Mouse (Mus musculus) limb, embryonic 11.5 days (tissue): ENCODE results near the gene Dnajc13. TPM values are rescaled to one million over a fixed set of nuclear protein-coding genes. Genes with fewer than 3 reads are reported as not detected.

Experiments
- ATAC-seq: fragments of 200-750 bp; cut with Nextera tagmentation; 2 replicates; pipeline ENCODE4 v1.8.0; 2017; ENCODE audit warnings: low read depth; ENCODE audit not compliant: insufficient number of reproducible peaks, low FRiP score, low TSS enrichment
- DNase-seq: peaks from one replicate; pipeline ENCODE4 v3.0.0-alpha.2; 2015; ENCODE audit warnings: low spot score
- H3K27ac ChIP-seq: fragments of 300-500 bp; sonication (generic); replicated peaks from 2 replicates; pipeline ENCODE4 v1.5.1; 2014; ENCODE audit warnings: low read depth, mild to moderate bottlenecking, low read length
- H3K27me3 ChIP-seq: fragments of 300-500 bp; sonication (generic); 2 replicates; pipeline ENCODE4 v1.6.1; 2014; ENCODE audit warnings: mild to moderate bottlenecking, low read length, mixed read lengths; ENCODE audit not compliant: control insufficient read depth, insufficient read depth
- H3K36me3 ChIP-seq: fragments of 300-500 bp; sonication (generic); 2 replicates; pipeline ENCODE4 v1.6.1; 2014; ENCODE audit warnings: mild to moderate bottlenecking, low read length, moderate library complexity, mixed read lengths; ENCODE audit not compliant: control insufficient read depth, insufficient read depth
- H3K4me1 ChIP-seq: fragments of 300-500 bp; sonication (generic); 2 replicates; pipeline ENCODE4 v1.6.1; 2014; ENCODE audit warnings: low read length, mixed read lengths; ENCODE audit not compliant: control insufficient read depth, insufficient read depth
- H3K4me2 ChIP-seq: fragments of 300-500 bp; sonication (generic); 2 replicates; pipeline ENCODE4 v1.6.1; 2014; ENCODE audit warnings: low read depth, mild to moderate bottlenecking, moderate library complexity; ENCODE audit not compliant: severe bottlenecking
- H3K4me3 ChIP-seq: fragments of 300-500 bp; sonication (generic); 2 replicates; pipeline ENCODE4 v1.5.1; 2014; ENCODE audit warnings: low read depth, low read length
- H3K9ac ChIP-seq: fragments of 300-500 bp; sonication (generic); 2 replicates; pipeline ENCODE4 v1.6.1; 2014; ENCODE audit warnings: mild to moderate bottlenecking, low read length
- H3K9me3 ChIP-seq: fragments of 300-500 bp; sonication (generic); 2 replicates; pipeline ENCODE4 v1.6.1; 2016; ENCODE audit warnings: low read length; ENCODE audit not compliant: control insufficient read depth
- WGBS: fragments of 180-500 bp; shearing (Covaris S2); extraction: QIAGEN DNeasy Blood & Tissue Kit; methylation state at CpG from one replicate; pipeline ENCODE4 v1.1.7; 2014; 5-methylcytosine and 5-hydroxymethylcytosine counted together
- polyA plus RNA-seq: library from polyadenylated mRNA; unstranded; fragments of >200 nt; fragmentation: Nextera tagmentation; extraction: Ambion mirVana; gene quantifications from 2 replicates; pipeline ENCODE4 v1.2.1, GENCODE M21; 2014

Gene Dnajc13
- polyA plus RNA-seq, 1 experiment from 2014 or later, result 27.3 TPM

- Histone ChIP-seq H3K36me3 (no peaks in the 10 kb centered on the region), H3K4me1 (no peaks in the 10 kb centered on the region), H3K4me3 (no peak overlapping the region), H3K4me2 (no peak overlapping the region), H3K9me3 (no peaks in the 10 kb centered on the region), H3K27ac (no peak overlapping the region), H3K27me3 (no peaks in the 10 kb centered on the region), H3K9ac (no peak overlapping the region)
- no peak for ATAC-seq
- DNase-seq, result no peak
- WGBS, result 43% methylated on average over 8 of the region's 8 CpGs
Measured at GRCm38 (mm10) chr9:104282536-104282935, 19.8 kb upstream of the Dnajc13 start.

- no peaks in the 10 kb centered on the region for H3K36me3 ChIP-seq
- H3K4me1 ChIP-seq, result no peaks in the 10 kb centered on the region
- H3K4me3 ChIP-seq, result no peak overlapping the region
- 83% methylated on average over 5 of the region's 5 CpGs for WGBS
- H3K27ac ChIP-seq, result no peak overlapping the region
- no peak overlapping the region for H3K4me2 ChIP-seq
- no peak for DNase-seq
- no peaks in the 10 kb centered on the region for H3K27me3 ChIP-seq
- no peaks in the 10 kb centered on the region for H3K9me3 ChIP-seq
- H3K9ac ChIP-seq, result no peak overlapping the region
- no peak for ATAC-seq
Measured at GRCm38 (mm10) chr9:104281737-104282136, 19.0 kb upstream of the Dnajc13 start.

- 79% methylated on average over 8 of the region's 8 CpGs for WGBS
- H3K4me3 ChIP-seq, result no peak overlapping the region
- H3K27me3 ChIP-seq, result no peaks in the 10 kb centered on the region
- H3K27ac ChIP-seq, result no peak overlapping the region
- H3K4me1 ChIP-seq, result no peaks in the 10 kb centered on the region
- no peak for ATAC-seq
- no peaks in the 10 kb centered on the region for H3K9me3 ChIP-seq
- no peaks in the 10 kb centered on the region for H3K36me3 ChIP-seq
- no peak for DNase-seq
- no peak overlapping the region for H3K9ac ChIP-seq
- H3K4me2 ChIP-seq, result no peak overlapping the region
Measured at GRCm38 (mm10) chr9:104280725-104281495, 18.2 kb upstream of the Dnajc13 start.

- DNase-seq, result peak; percentile 42
- no peak overlapping the region for H3K4me2 ChIP-seq
- no peaks in the 10 kb centered on the region for H3K9me3 ChIP-seq
- no peaks in the 10 kb centered on the region for H3K27me3 ChIP-seq
- no peak overlapping the region for H3K4me3 ChIP-seq
- no peak overlapping the region for H3K27ac ChIP-seq
- 22% methylated on average over 18 of the region's 18 CpGs for WGBS
- H3K9ac ChIP-seq, result no peak overlapping the region
- H3K36me3 ChIP-seq, result no peaks in the 10 kb centered on the region
- no peaks in the 10 kb centered on the region for H3K4me1 ChIP-seq
- no peak; the same call in 1 of the 2 replicates for ATAC-seq
Measured at GRCm38 (mm10) chr9:104277528-104278162, 14.9 kb upstream of the Dnajc13 start.

- ATAC-seq (no peak), DNase-seq (no peak)
- Histone ChIP-seq H3K9ac (no peak overlapping the region), H3K4me1 (no peaks in the 10 kb centered on the region), H3K27ac (no peak overlapping the region), H3K9me3 (no peaks in the 10 kb centered on the region), H3K4me2 (no peak overlapping the region), H3K4me3 (no peak overlapping the region), H3K36me3 (no peaks in the 10 kb centered on the region), H3K27me3 (no peaks in the 10 kb centered on the region)
- 85% methylated on average over 17 of the region's 17 CpGs for WGBS
Measured at GRCm38 (mm10) chr9:104275084-104275785, 12.5 kb upstream of the Dnajc13 start.

- H3K9me3 ChIP-seq, result no peaks in the 10 kb centered on the region
- no peak overlapping the region for H3K9ac ChIP-seq
- no peak for DNase-seq
- 75% methylated on average over 4 of the region's 4 CpGs for WGBS
- H3K4me2 ChIP-seq, result no peak overlapping the region
- no peaks in the 10 kb centered on the region for H3K27me3 ChIP-seq
- no peaks in the 10 kb centered on the region for H3K4me1 ChIP-seq
- H3K36me3 ChIP-seq, result no peaks in the 10 kb centered on the region
- no peak overlapping the region for H3K27ac ChIP-seq
- H3K4me3 ChIP-seq, result no peak overlapping the region
- no peak for ATAC-seq
Measured at GRCm38 (mm10) chr9:104272057-104272456, 9.3 kb upstream of the Dnajc13 start.

- Histone ChIP-seq H3K4me2 (no peak overlapping the region), H3K36me3 (no peaks in the 10 kb centered on the region), H3K9me3 (no peaks in the 10 kb centered on the region), H3K4me3 (no peak overlapping the region), H3K27me3 (no peaks in the 10 kb centered on the region), H3K9ac (no peak overlapping the region), H3K4me1 (no peaks in the 10 kb centered on the region), H3K27ac (no peak overlapping the region)
- 41% methylated on average over 4 of the region's 4 CpGs for WGBS
- ATAC-seq (no peak), DNase-seq (no peak)
Measured at GRCm38 (mm10) chr9:104271642-104272041, 8.9 kb upstream of the Dnajc13 start.

GRCm38 (mm10) chr9:104269944-104270343, 7.2 kb upstream of the Dnajc13 start:
- Histone ChIP-seq H3K9me3 (no peaks in the 10 kb centered on the region), H3K36me3 (no peaks in the 10 kb centered on the region), H3K27me3 (no peaks in the 10 kb centered on the region), H3K4me3 (no peak overlapping the region), H3K4me2 (no peak overlapping the region), H3K27ac (no peak overlapping the region), H3K4me1 (no peaks in the 10 kb centered on the region), H3K9ac (no peak overlapping the region)
- ATAC-seq (no peak), DNase-seq (no peak)
- WGBS, result 86% methylated on average over 3 of the region's 3 CpGs
